Mouse (Mus musculus) kidney, postnatal 4 days (tissue): ENCODE results near the gene Gm10282.

Source experiments
- DNase-seq, 2 experiments: peaks; one replicate each; pipeline ENCODE4 v3.0.0; 2021; ENCODE audit warnings: mixed read lengths in 2 of 2

Gm10282 gene

GRCm38 (mm10) chr8:72295679-72296078 lies 9.4 kb downstream of the Gm10282 start:
- peak; percentile 79 to 87 for DNase-seq

- no peak for DNase-seq
Measured at GRCm38 (mm10) chr8:72295125-72295524, 9.9 kb downstream of the Gm10282 start.

GRCm38 (mm10) chr8:72293309-72293708 lies 11.8 kb downstream of the Gm10282 start:
- no peak for DNase-seq

GRCm38 (mm10) chr8:72291104-72291503 lies 14.0 kb downstream of the Gm10282 start:
- DNase-seq = no peak

- no peak for DNase-seq
Measured at GRCm38 (mm10) chr8:72289051-72289450, 16.0 kb downstream of the Gm10282 start.

GRCm38 (mm10) chr8:72285285-72285684 lies 19.8 kb downstream of the Gm10282 start:
- no peak for DNase-seq

- peak; percentile 64 to 78 for DNase-seq
Measured at GRCm38 (mm10) chr8:72281634-72282033, 23.4 kb downstream of the Gm10282 start.

GRCm38 (mm10) chr8:72279151-72279550 lies 25.9 kb downstream of the Gm10282 start:
- no peak for DNase-seq

GRCm38 (mm10) chr8:72277244-72277643 lies 27.8 kb downstream of the Gm10282 start:
- DNase-seq = no peak

- DNase-seq = no peak
Measured at GRCm38 (mm10) chr8:72273807-72274206, 31.3 kb downstream of the Gm10282 start.

GRCm38 (mm10) chr8:72273111-72273770 lies 31.8 kb downstream of the Gm10282 start:
- DNase-seq = no peak

- peak; percentile 77 to 85 for DNase-seq
Measured at GRCm38 (mm10) chr8:72272361-72272760, 32.7 kb downstream of the Gm10282 start.

- DNase-seq = no peak
Measured at GRCm38 (mm10) chr8:72271691-72272090, 33.4 kb downstream of the Gm10282 start.

GRCm38 (mm10) chr8:72271051-72271660 lies 33.9 kb downstream of the Gm10282 start:
- no peak for DNase-seq

- DNase-seq = no peak
Measured at GRCm38 (mm10) chr8:72270606-72271005, 34.5 kb downstream of the Gm10282 start.

GRCm38 (mm10) chr8:72268356-72268755 lies 36.7 kb downstream of the Gm10282 start:
- peak; percentile 65 to 78 for DNase-seq

GRCm38 (mm10) chr8:72267106-72267505 lies 38.0 kb downstream of the Gm10282 start:
- no peak for DNase-seq

GRCm38 (mm10) chr8:72266671-72267070 lies 38.4 kb downstream of the Gm10282 start:
- no peak for DNase-seq

GRCm38 (mm10) chr8:72265342-72265741 lies 39.7 kb downstream of the Gm10282 start:
- peak; percentile 39 to 58 for DNase-seq

GRCm38 (mm10) chr8:72263451-72263850 lies 41.6 kb downstream of the Gm10282 start:
- no peak for DNase-seq

- no peak for DNase-seq
Measured at GRCm38 (mm10) chr8:72262756-72263155, 42.3 kb downstream of the Gm10282 start.

- peak; percentile 37 to 58 for DNase-seq
Measured at GRCm38 (mm10) chr8:72261872-72262271, 43.2 kb downstream of the Gm10282 start.

- DNase-seq = no peak
Measured at GRCm38 (mm10) chr8:72261431-72261830, 43.6 kb downstream of the Gm10282 start.

- peak; percentile 68 to 74 for DNase-seq
Measured at GRCm38 (mm10) chr8:72261019-72261418, 44.0 kb downstream of the Gm10282 start.

GRCm38 (mm10) chr8:72260585-72260984 lies 44.5 kb downstream of the Gm10282 start:
- no peak for DNase-seq
